Mouse (Mus musculus) kidney, postnatal 0 days (tissue): ENCODE measurements around the gene Syt8. TPM values are rescaled to one million over a fixed set of nuclear protein-coding genes. Genes with fewer than 3 reads are reported as not detected.
A peak's percentile ranks its signal among the peaks of the same experiment; 100 is the strongest.

Source experiments
- ATAC-seq: fragments of 200-750 bp; cut with Nextera tagmentation; replicated peaks from 2 replicates; pipeline ENCODE4 v1.8.0; 2017; ENCODE audit warnings: low read depth, moderate number of reproducible peaks, moderate TSS enrichment, moderate library complexity; ENCODE audit not compliant: low FRiP score
- DNase-seq: peaks from one replicate; pipeline ENCODE4 v3.0.0-alpha.2; 2016; ENCODE audit warnings: low spot score
- H3K27ac ChIP-seq: fragments of 300-500 bp; sonication (generic); 2 replicates; pipeline ENCODE4 v1.5.1; 2014; ENCODE audit warnings: mild to moderate bottlenecking
- H3K27me3 ChIP-seq: fragments of 300-500 bp; sonication (generic); 2 replicates; pipeline ENCODE4 v1.6.1; 2014; ENCODE audit warnings: low read length, mixed read lengths; ENCODE audit not compliant: insufficient read depth
- H3K36me3 ChIP-seq: fragments of 300-500 bp; sonication (generic); 2 replicates; pipeline ENCODE4 v1.6.1; 2014; ENCODE audit warnings: low read length, mixed read lengths; ENCODE audit not compliant: insufficient read depth
- H3K4me1 ChIP-seq: fragments of 300-500 bp; sonication (generic); replicated peaks from 2 replicates; pipeline ENCODE4 v1.6.1; 2014; ENCODE audit warnings: antibody characterized with exemption, low read length, mixed read lengths; ENCODE audit not compliant: insufficient read depth
- H3K4me2 ChIP-seq: fragments of 300-500 bp; sonication (generic); 2 replicates; pipeline ENCODE4 v1.6.1; 2014; ENCODE audit warnings: mild to moderate bottlenecking, low read length, moderate library complexity, mixed read lengths
- H3K4me3 ChIP-seq: fragments of 300-500 bp; sonication (generic); replicated peaks from 2 replicates; pipeline ENCODE4 v1.5.1; 2014; ENCODE audit warnings: low read depth, low read length
- H3K9ac ChIP-seq: fragments of 300-500 bp; sonication (generic); 2 replicates; pipeline ENCODE4 v1.6.1; 2014; ENCODE audit warnings: low read depth, low read length
- H3K9me3 ChIP-seq: fragments of 300-500 bp; sonication (generic); replicated peaks from 2 replicates; pipeline ENCODE4 v1.6.1; 2016; ENCODE audit warnings: low read length, inconsistent platforms, mixed read lengths
- CTCF ChIP-seq: IDR thresholded peaks from 2 replicates; pipeline ENCODE4 v1.5.1; 2016; ENCODE audit warnings: antibody characterized with exemption, low read depth, mild to moderate bottlenecking, moderate library complexity
- whole genome bisulfite sequencing: fragments of 180-500 bp; shearing (Covaris S2); extraction: QIAGEN DNeasy Blood & Tissue Kit; methylation state at CpG from one replicate; pipeline ENCODE4 v1.1.7; 2014; 5-methylcytosine and 5-hydroxymethylcytosine counted together
- polyA plus RNA-seq: library from polyadenylated mRNA; unstranded; fragments of >200 nt; fragmentation: Nextera tagmentation; extraction: Ambion mirVana; gene quantifications from 2 replicates; pipeline ENCODE4 v1.2.1, GENCODE M21; 2015

The Syt8 gene
- polyA plus RNA-seq, 1 experiment from 2014 or later, result 4.8 TPM

GRCm38 (mm10) chr7:142449038-142449617 lies 14.5 kb downstream of the Syt8 start:
- ATAC-seq (no peak), DNase-seq (no peak)
- WGBS, result 70% methylated on average over 6 of the region's 6 CpGs
- no peaks in the 10 kb centered on the region for H3K36me3 ChIP-seq
- H3K27ac ChIP-seq, result no peak overlapping the region
- no peak overlapping the region for H3K9ac ChIP-seq
- TF ChIP-seq CTCF, result no peak
- no peak overlapping the region for H3K4me2 ChIP-seq
- H3K4me1 ChIP-seq, result peaks cover 3% of the 10 kb centered on the region; the same call in 1 of the 2 replicates
- no peaks in the 10 kb centered on the region for H3K27me3 ChIP-seq
- no peak overlapping the region for H3K4me3 ChIP-seq
- no peaks in the 10 kb centered on the region for H3K9me3 ChIP-seq

GRCm38 (mm10) chr7:142454706-142455105 lies 20.1 kb downstream of the Syt8 start:
- Histone ChIP-seq H3K4me1 (peaks cover 15% of the 10 kb centered on the region; the same call in 1 of the 2 replicates), H3K27ac (peak overlapping the region; percentile 87), H3K4me3 (no peak overlapping the region), H3K36me3 (no peaks in the 10 kb centered on the region), H3K4me2 (no peak overlapping the region), H3K9me3 (no peaks in the 10 kb centered on the region), H3K27me3 (no peaks in the 10 kb centered on the region), H3K9ac (no peak overlapping the region)
- ATAC-seq (no peak), DNase-seq (peak; percentile 82)
- WGBS, result 29% methylated on average over 1 of the region's 1 CpGs
- TF ChIP-seq CTCF, result no peak

GRCm38 (mm10) chr7:142455251-142455650 lies 20.6 kb downstream of the Syt8 start:
- no peak for ATAC-seq
- WGBS, result 24% methylated on average over 2 of the region's 2 CpGs
- Histone ChIP-seq H3K4me1 (peaks cover 15% of the 10 kb centered on the region; the same call in 1 of the 2 replicates), H3K27ac (peak overlapping the region; percentile 87), H3K4me2 (no peak overlapping the region), H3K9ac (no peak overlapping the region), H3K36me3 (no peaks in the 10 kb centered on the region), H3K9me3 (no peaks in the 10 kb centered on the region), H3K4me3 (no peak overlapping the region), H3K27me3 (no peaks in the 10 kb centered on the region)
- no peak for DNase-seq
- no peak for TF ChIP-seq CTCF

- Histone ChIP-seq H3K27me3 (no peaks in the 10 kb centered on the region), H3K4me1 (peaks cover 15% of the 10 kb centered on the region; the same call in 1 of the 2 replicates), H3K36me3 (no peaks in the 10 kb centered on the region), H3K9ac (no peak overlapping the region), H3K27ac (peak overlapping the region; percentile 87), H3K4me2 (no peak overlapping the region), H3K9me3 (no peaks in the 10 kb centered on the region), H3K4me3 (no peak overlapping the region)
- 76% methylated on average over 3 of the region's 3 CpGs for WGBS
- TF ChIP-seq CTCF, result no peak
- ATAC-seq (0 out of 2 replicates have a peak, but pooled peaks have one; percentile 7), DNase-seq (no peak)
These were observed 22.2 kb downstream of the Syt8 start for GRCm38 (mm10) chr7:142456806-142457205.

GRCm38 (mm10) chr7:142457227-142457811 lies 22.7 kb downstream of the Syt8 start:
- H3K36me3 ChIP-seq, result no peaks in the 10 kb centered on the region
- H3K9me3 ChIP-seq, result no peaks in the 10 kb centered on the region
- peak; percentile 37; the same call in 1 of the 2 replicates for TF ChIP-seq CTCF
- ATAC-seq (peak; percentile 40; the same call in 1 of the 2 replicates), DNase-seq (peak; percentile 87)
- no peaks in the 10 kb centered on the region for H3K27me3 ChIP-seq
- WGBS, result 21% methylated on average over 3 of the region's 3 CpGs
- no peak overlapping the region for H3K4me2 ChIP-seq
- H3K4me1 ChIP-seq, result peaks cover 15% of the 10 kb centered on the region; the same call in 1 of the 2 replicates
- H3K27ac ChIP-seq, result peak overlapping the region; percentile 87
- no peak overlapping the region for H3K4me3 ChIP-seq
- H3K9ac ChIP-seq, result no peak overlapping the region

- DNase-seq, result peak; percentile 92
- no peak overlapping the region for H3K4me2 ChIP-seq
- peak overlapping the region; percentile 87 for H3K27ac ChIP-seq
- H3K9me3 ChIP-seq, result no peaks in the 10 kb centered on the region
- no peaks in the 10 kb centered on the region for H3K27me3 ChIP-seq
- H3K36me3 ChIP-seq, result no peaks in the 10 kb centered on the region
- no peak for TF ChIP-seq CTCF
- peaks cover 15% of the 10 kb centered on the region; the same call in 1 of the 2 replicates for H3K4me1 ChIP-seq
- WGBS, result 54% methylated on average over 2 of the region's 2 CpGs
- ATAC-seq, result peak; percentile 29; the same call in 1 of the 2 replicates
- no peak overlapping the region for H3K9ac ChIP-seq
- H3K4me3 ChIP-seq, result no peak overlapping the region
These were observed 23.4 kb downstream of the Syt8 start for GRCm38 (mm10) chr7:142458026-142458425.
